ENCODE assay signal across 1 mouse cellular context in the genomic region with DNA sequence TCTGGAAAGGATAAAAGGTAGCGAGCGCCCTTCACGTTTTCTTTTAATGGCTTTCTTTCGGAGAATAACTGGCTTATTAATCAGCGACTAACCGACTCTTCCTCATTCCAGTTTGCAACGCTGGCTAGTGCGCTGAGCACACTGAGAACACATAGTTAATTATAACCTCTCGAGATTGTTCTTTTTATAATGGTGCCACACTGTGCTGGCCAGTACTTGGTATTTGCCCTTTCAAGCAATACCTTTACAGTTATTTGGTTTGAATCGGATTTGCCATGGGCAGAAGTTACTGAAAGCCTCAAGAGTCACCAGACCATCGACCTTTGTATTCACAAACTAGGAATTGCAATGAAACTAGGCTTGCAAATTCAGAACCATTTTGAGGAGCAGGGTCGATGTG.
TF ChIP-seq lines count a peak whose summit lies in the region.

No protein-coding gene starts in this region.

TF ChIP-seq in MEL, 35 proteins besides CTCF, POLR2A, EP300 and RAD21 (continued from another document):
- TF ChIP-seq ETS1 (IDR thresholded peaks at IDR 0.05; ENCODE audit: low read depth, low read length) (0 out of 2 replicates have a peak, but pooled peaks have one; percentile 22), MEF2A (IDR thresholded peaks at IDR 0.05; ENCODE audit: extremely low read depth, insufficient replicate concordance, low read depth, low read length, poor library complexity, severe bottlenecking) (no peak), MAFK (IDR thresholded peaks at IDR 0.05; ENCODE audit: borderline replicate concordance, low read depth, low read length) (no peak), UBTF (IDR thresholded peaks at IDR 0.05; ENCODE audit: borderline replicate concordance, insufficient read depth, low read depth, low read length) (no peak), KAT2A (conservative IDR thresholded peaks at IDR 0.05; ENCODE audit: low read depth, low read length) (no peak; the same call in 1 of the 2 replicates), MYC (IDR thresholded peaks at IDR 0.05; ENCODE audit: low read depth, low read length) (peak; percentile 11; the same call in 1 of the 2 replicates), SIN3A (IDR thresholded peaks at IDR 0.05; ENCODE audit: low read length) (no peak), MXI1 (IDR thresholded peaks at IDR 0.05; ENCODE audit: low read depth, low read length) (peak; percentile 9; the same call in 1 of the 2 replicates), TCF12 (IDR thresholded peaks at IDR 0.05; ENCODE audit: low read depth, low read length) (no peak), MYB (IDR thresholded peaks at IDR 0.05; ENCODE audit: low read depth, low read length) (no peak), USF1 (IDR thresholded peaks at IDR 0.05; ENCODE audit: low read depth, low read length) (no peak), SMC3 (IDR thresholded peaks at IDR 0.05; ENCODE audit: low read depth, low read length) (no peak), POLR2AphosphoS5 (IDR thresholded peaks at IDR 0.05; ENCODE audit: borderline replicate concordance, low read depth, low read length) (no peak), GABPA (IDR thresholded peaks at IDR 0.05; ENCODE audit: low read depth, low read length) (no peak), TBP (IDR thresholded peaks at IDR 0.05; ENCODE audit: low read depth, low read length) (0 out of 2 replicates have a peak, but pooled peaks have one; percentile 27), BHLHE40 (IDR thresholded peaks at IDR 0.05; ENCODE audit: borderline replicate concordance, low read depth, low read length) (0 out of 2 replicates have a peak, but pooled peaks have one; percentile 4), E2F4 (IDR thresholded peaks at IDR 0.05; ENCODE audit: borderline replicate concordance, low read depth, low read length) (no peak), RCOR1 (IDR thresholded peaks at IDR 0.05; ENCODE audit: low read depth, low read length) (0 out of 2 replicates have a peak, but pooled peaks have one; percentile 29), HCFC1 (IDR thresholded peaks at IDR 0.05; ENCODE audit: low read depth, low read length) (no peak), NELFE (IDR thresholded peaks at IDR 0.05; ENCODE audit: low read depth, low read length) (no peak), CHD1 (IDR thresholded peaks at IDR 0.05; ENCODE audit: low read depth, low read length) (0 out of 2 replicates have a peak, but pooled peaks have one; percentile 15), USF2 (IDR thresholded peaks at IDR 0.05; ENCODE audit: borderline replicate concordance in 1 of 2, insufficient read depth in 1 of 2, low read depth in 1 of 2, low read length in 2 of 2) (no peak), ZMIZ1 (IDR thresholded peaks at IDR 0.05; ENCODE audit: low read depth, low read length) (no peak; the same call in 1 of the 2 replicates)
